Mouse (Mus musculus) lung, adult 18-20 months (tissue): ENCODE results near the gene Rad51.
A peak's percentile ranks its signal among the peaks of the same experiment; 100 is the strongest.

ENCODE experiments used
- DNase-seq, 2 experiments: peaks; one replicate each; pipeline ENCODE4 v3.0.0; 2022; ENCODE audit warnings: mixed read lengths in 2 of 2

Rad51 gene

GRCm38 (mm10) chr2:119165401-119165800 is 52.8 kb downstream of the Rad51 start:
- DNase-seq: no peak

- DNase-seq: peak; percentile 73 to 79
Measured at GRCm38 (mm10) chr2:119166901-119167865, 54.6 kb downstream of the Rad51 start, which contains the start of gene Gchfr. Gene Gchfr, plus strand, starts transcription at chr2:119167773.

- DNase-seq: no peak
Measured at GRCm38 (mm10) chr2:119167866-119168256, 55.3 kb downstream of the Rad51 start.

GRCm38 (mm10) chr2:119170282-119170681 is 57.7 kb downstream of the Rad51 start:
- DNase-seq: no peak

- DNase-seq: no peak
Measured at GRCm38 (mm10) chr2:119171574-119171973, 59.0 kb downstream of the Rad51 start.

GRCm38 (mm10) chr2:119172446-119172845 is 59.9 kb downstream of the Rad51 start:
- DNase-seq: no peak

GRCm38 (mm10) chr2:119172862-119173576 is 60.4 kb downstream of the Rad51 start:
- DNase-seq: peak; percentile 59 to 71

GRCm38 (mm10) chr2:119173991-119174651 is 61.5 kb downstream of the Rad51 start, which contains the start of gene Gm14137:
Gene Gm14137, plus strand, starts transcription at chr2:119174509.
- DNase-seq: no peak

- no peak for DNase-seq
Measured at GRCm38 (mm10) chr2:119174866-119175265, 62.3 kb downstream of the Rad51 start.

- DNase-seq: no peak
Measured at GRCm38 (mm10) chr2:119175614-119176013, 63.0 kb downstream of the Rad51 start.

GRCm38 (mm10) chr2:119176761-119177160 is 64.2 kb downstream of the Rad51 start:
- DNase-seq: no peak

GRCm38 (mm10) chr2:119177384-119177939 is 64.9 kb downstream of the Rad51 start:
- no peak for DNase-seq

GRCm38 (mm10) chr2:119182914-119183313 is 70.3 kb downstream of the Rad51 start:
- no peak for DNase-seq

- peak; percentile 79 to 84 for DNase-seq
Measured at GRCm38 (mm10) chr2:119189029-119189710, 76.6 kb downstream of the Rad51 start.

GRCm38 (mm10) chr2:119190969-119191368 is 78.4 kb downstream of the Rad51 start:
- no peak for DNase-seq

- DNase-seq: no peak
Measured at GRCm38 (mm10) chr2:119194140-119194539, 81.5 kb downstream of the Rad51 start.

- DNase-seq: peak; percentile 20 to 38
Measured at GRCm38 (mm10) chr2:119196316-119197108, 83.9 kb downstream of the Rad51 start.
